Mouse (Mus musculus) thymus, adult 18-20 months (tissue): ENCODE results near the gene Rsph3b.
"Not testable (repeated sequence)": the region's sequence is repeated elsewhere in the genome, so short reads cannot be mapped to it uniquely, and the experiment has no call there.

Source experiments
- DNase-seq, 2 experiments: peaks; one replicate each; pipeline ENCODE4 v3.0.0; 2022; ENCODE audit warnings: mixed read lengths in 2 of 2

The Rsph3b gene

GRCm38 (mm10) chr17:6947984-6948768, at the start of gene Rsph3b:
Rsph3b (minus strand) TSS chr17:6948682.
- DNase-seq: peak; percentile 78 to 86

- DNase-seq: not testable (repeated sequence)
Measured at GRCm38 (mm10) chr17:6997778-6998490, 49.5 kb upstream of the Rsph3b start.

GRCm38 (mm10) chr17:6996826-6997225, 48.3 kb upstream of the Rsph3b start:
- DNase-seq: not testable (repeated sequence)

- DNase-seq: not testable (repeated sequence)
Measured at GRCm38 (mm10) chr17:6995504-6995903, 47.0 kb upstream of the Rsph3b start.

- not testable (repeated sequence) for DNase-seq
Measured at GRCm38 (mm10) chr17:6986118-6986517, 37.6 kb upstream of the Rsph3b start.

GRCm38 (mm10) chr17:6980144-6980543, 31.7 kb upstream of the Rsph3b start:
- not testable (repeated sequence) for DNase-seq

GRCm38 (mm10) chr17:6979380-6979779, 30.9 kb upstream of the Rsph3b start:
- DNase-seq: not testable (repeated sequence)

GRCm38 (mm10) chr17:6978287-6979248, 30.1 kb upstream of the Rsph3b start, which contains the start of gene Gm49721:
Gm49721 (plus strand) TSS chr17:6978904.
- peak; percentile 67 to 80 for DNase-seq

- DNase-seq: not testable (repeated sequence)
Measured at GRCm38 (mm10) chr17:6974985-6975384, 26.5 kb upstream of the Rsph3b start.

GRCm38 (mm10) chr17:6972836-6973396, 24.4 kb upstream of the Rsph3b start:
- DNase-seq: not testable (repeated sequence)

- not testable (repeated sequence) for DNase-seq
Measured at GRCm38 (mm10) chr17:6971238-6971637, 22.8 kb upstream of the Rsph3b start.

GRCm38 (mm10) chr17:6970334-6970733, 21.9 kb upstream of the Rsph3b start, which contains the start of gene Rnaset2b:
Rnaset2b (plus strand) TSS chr17:6970634.
- not testable (repeated sequence) for DNase-seq

- DNase-seq: not testable (repeated sequence)
Measured at GRCm38 (mm10) chr17:6967673-6968072, 19.2 kb upstream of the Rsph3b start.

GRCm38 (mm10) chr17:6965364-6965763, 16.9 kb upstream of the Rsph3b start:
- DNase-seq: not testable (repeated sequence)

- DNase-seq: not testable (repeated sequence)
Measured at GRCm38 (mm10) chr17:6962936-6963335, 14.5 kb upstream of the Rsph3b start.

- DNase-seq: not testable (repeated sequence)
Measured at GRCm38 (mm10) chr17:6962339-6962738, 13.9 kb upstream of the Rsph3b start.

GRCm38 (mm10) chr17:6961181-6962000, 12.9 kb upstream of the Rsph3b start:
- DNase-seq: not testable (repeated sequence)

GRCm38 (mm10) chr17:6960776-6961175, 12.3 kb upstream of the Rsph3b start, which contains the start of gene Tagap1:
Tagap1 (minus strand) TSS chr17:6961156.
- DNase-seq: peak; percentile 47 to 53

GRCm38 (mm10) chr17:6960349-6960748, 11.9 kb upstream of the Rsph3b start:
- not testable (repeated sequence) for DNase-seq

GRCm38 (mm10) chr17:6959543-6960259, 11.2 kb upstream of the Rsph3b start:
- not testable (repeated sequence) for DNase-seq
